Mouse (Mus musculus): ENCODE data around the gene Atg4b. TPM values are rescaled to one million over a fixed set of nuclear protein-coding genes. Genes with fewer than 3 reads are reported as not detected.

Gene Atg4b
- polyA plus RNA-seq, 1 experiment from 2014 or later = 51.6 TPM

DNA sequence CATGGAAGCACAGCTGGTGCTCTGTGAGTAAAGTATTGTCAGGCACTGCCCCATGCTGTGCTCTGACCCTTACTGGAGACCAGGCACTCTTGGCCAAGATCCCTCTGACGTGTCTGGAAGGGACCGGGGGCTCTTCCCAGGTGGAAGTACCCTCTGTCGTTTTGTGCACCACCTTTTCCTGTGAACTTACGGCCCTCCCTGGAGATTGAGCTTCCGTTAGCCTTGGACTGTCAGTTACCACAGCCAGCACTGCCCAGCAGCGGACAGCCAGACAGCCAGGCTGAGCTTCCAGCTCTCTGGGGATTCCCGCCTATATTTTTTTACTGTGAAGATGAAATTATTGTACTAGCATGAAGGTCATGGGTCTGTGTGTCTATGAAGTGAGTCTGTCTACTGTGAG, 67.4 kb downstream of the Atg4b start:
- no peak for TF ChIP-seq EP300 (IDR thresholded peaks at IDR 0.05; ENCODE audit: low read depth)
- no peak for TF ChIP-seq CTCF (IDR thresholded peaks at IDR 0.05; ENCODE audit: low read depth)
- H3K9ac ChIP-seq (replicated peaks) = no peak overlapping the region
- H3K9me3 ChIP-seq (ENCODE audit: low read length) = no peaks in the 10 kb centered on the region
- H3K27ac ChIP-seq (ENCODE audit: low read depth) = peak overlapping the region; percentile 63
- H3K4me3 ChIP-seq (ENCODE audit: low read depth, low read length) = no peak overlapping the region
- WGBS (ENCODE audit: insufficient replicate concordance) = 86% methylated on average over 7 of the region's 7 CpGs
- no peak overlapping the region for H3K4me2 ChIP-seq (ENCODE audit: low read depth, low read length)
- no peaks in the 10 kb centered on the region for H3K27me3 ChIP-seq (ENCODE audit: insufficient read depth, low read length)
- H3K36me3 ChIP-seq (replicated peaks; ENCODE audit: insufficient read depth, low read length) = peaks cover 66% of the 10 kb centered on the region
- DNase-seq (no peak), ATAC-seq (no peak)
- H3K4me1 ChIP-seq (ENCODE audit: insufficient read depth) = no peaks in the 10 kb centered on the region; the same call in 1 of the 2 replicates

DNA sequence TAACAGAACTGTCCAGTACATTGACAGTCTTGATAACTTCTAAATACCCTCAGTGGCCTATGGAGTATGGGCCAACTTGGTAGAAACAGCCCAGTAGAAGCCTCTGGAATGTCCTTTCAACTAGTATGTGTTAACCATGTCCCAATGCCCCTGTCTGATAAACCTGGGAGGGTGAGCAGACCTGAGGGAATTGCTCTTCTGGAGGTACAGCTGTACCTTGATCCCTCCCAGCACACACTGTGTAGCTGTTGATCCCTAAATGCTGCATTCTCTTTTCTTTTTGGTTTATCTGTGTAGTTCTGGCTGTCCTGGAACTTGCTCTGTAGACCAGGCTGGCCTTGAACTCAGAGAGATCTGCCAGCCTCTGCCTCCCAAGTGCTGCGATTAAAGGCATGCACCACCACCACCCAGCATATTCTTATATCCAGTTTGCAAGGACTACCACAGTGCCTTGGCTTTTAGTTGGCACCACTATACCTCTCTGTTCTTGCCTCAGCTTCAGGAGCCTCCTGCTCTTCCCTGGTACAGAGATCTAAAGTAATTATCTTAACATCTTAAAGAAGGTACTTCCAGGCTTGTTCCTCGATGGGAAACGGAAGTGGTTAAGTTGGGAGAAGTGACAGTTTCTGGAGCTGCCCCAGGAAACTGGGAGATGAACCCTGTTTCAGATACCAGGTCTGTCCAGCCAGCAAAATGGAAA, 72.6 kb downstream of the Atg4b start:
- Histone ChIP-seq H3K9ac (replicated peaks) (peak overlapping the region; percentile 77), H3K36me3 (replicated peaks; ENCODE audit: insufficient read depth, low read length) (peaks cover 22% of the 10 kb centered on the region), H3K4me1 (ENCODE audit: insufficient read depth) (peaks cover 20% of the 10 kb centered on the region), H3K27ac (ENCODE audit: low read depth) (peak overlapping the region; percentile 99), H3K4me3 (ENCODE audit: low read depth, low read length) (no peak overlapping the region; the same call in 1 of the 2 replicates), H3K4me2 (ENCODE audit: low read depth, low read length) (peak overlapping the region; percentile 84), H3K9me3 (ENCODE audit: low read length) (no peaks in the 10 kb centered on the region), H3K27me3 (ENCODE audit: insufficient read depth, low read length) (no peaks in the 10 kb centered on the region)
- TF ChIP-seq CTCF (IDR thresholded peaks at IDR 0.05; ENCODE audit: low read depth) = no peak
- no peak for TF ChIP-seq EP300 (IDR thresholded peaks at IDR 0.05; ENCODE audit: low read depth)
- no peak for DNase-seq
- ATAC-seq = no peak
- 67% methylated on average over 3 of the region's 3 CpGs for whole genome bisulfite sequencing (ENCODE audit: insufficient replicate concordance)

DNA sequence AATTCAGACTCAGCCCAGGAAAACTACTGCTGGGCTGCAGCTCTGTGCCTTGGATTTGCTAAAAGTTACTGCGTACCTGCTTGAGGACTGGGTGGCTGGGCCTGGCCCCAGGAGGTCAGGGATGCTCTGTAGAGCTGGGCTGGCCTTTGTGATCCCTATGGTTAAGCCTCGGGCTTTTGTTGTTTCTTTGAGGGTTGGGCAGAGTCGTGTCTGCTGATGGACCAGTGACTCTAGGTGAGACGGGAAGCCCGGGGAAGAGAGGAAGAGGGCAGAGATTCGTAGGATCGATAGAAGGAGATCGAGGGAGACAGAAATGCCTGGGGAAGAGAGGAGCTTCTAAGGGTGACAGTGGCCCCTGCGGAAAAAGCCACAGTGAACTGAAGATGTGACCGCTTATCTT, 73.3 kb downstream of the Atg4b start, which contains the start of gene D2hgdh:
Gene D2hgdh, plus strand, starts transcription at position 301 of the 400 bp plus-strand sequence.
- WGBS (ENCODE audit: insufficient replicate concordance) = 11% methylated on average over 10 of the region's 10 CpGs
- Histone ChIP-seq H3K4me1 (ENCODE audit: insufficient read depth) (peaks cover 20% of the 10 kb centered on the region), H3K27me3 (ENCODE audit: insufficient read depth, low read length) (no peaks in the 10 kb centered on the region), H3K4me3 (ENCODE audit: low read depth, low read length) (peak within 1 kb of the TSS; percentile 53), H3K36me3 (replicated peaks; ENCODE audit: insufficient read depth, low read length) (peaks cover 15% of the 10 kb centered on the region), H3K9me3 (ENCODE audit: low read length) (no peaks in the 10 kb centered on the region), H3K9ac (replicated peaks) (peak within 1 kb of the TSS; percentile 77), H3K4me2 (ENCODE audit: low read depth, low read length) (peak within 1 kb of the TSS; percentile 84), H3K27ac (ENCODE audit: low read depth) (peak within 1 kb of the TSS; percentile 99)
- no peak for DNase-seq
- peak; percentile 12 for ATAC-seq
- no peak for TF ChIP-seq CTCF (IDR thresholded peaks at IDR 0.05; ENCODE audit: low read depth)
- 0 out of 2 replicates have a peak, but pooled peaks have one; percentile 1 for TF ChIP-seq EP300 (IDR thresholded peaks at IDR 0.05; ENCODE audit: low read depth)

DNA sequence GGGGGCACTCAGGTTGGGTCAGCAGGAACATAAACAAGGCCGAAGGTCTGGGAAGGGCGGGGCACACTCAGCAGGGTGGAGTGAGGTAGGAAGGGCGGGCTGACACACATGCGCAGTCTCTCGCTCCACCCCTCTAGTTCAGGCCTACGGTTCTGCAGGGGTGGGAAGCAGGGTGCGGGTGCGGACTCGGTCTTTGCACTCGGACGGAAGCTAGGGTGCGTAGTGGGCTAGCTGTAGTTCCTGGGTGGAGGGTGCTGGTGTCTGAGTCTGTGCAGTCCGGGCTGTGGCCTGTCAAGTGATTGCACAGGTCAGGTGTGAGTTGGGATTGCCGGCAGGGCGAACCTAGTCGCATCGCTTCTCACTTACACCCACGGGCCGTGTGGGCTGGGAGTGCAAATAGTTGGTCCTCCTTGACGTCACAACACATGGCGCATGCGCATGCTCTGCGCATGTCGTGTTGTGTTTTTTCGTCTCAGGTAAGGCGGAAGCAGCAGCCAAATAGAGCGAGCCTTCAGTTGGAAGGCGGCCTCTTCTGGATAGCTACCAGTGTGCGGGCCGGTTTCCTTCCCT, 73.9 kb downstream of the Atg4b start:
- H3K27ac ChIP-seq (ENCODE audit: low read depth) = peak overlapping the region; percentile 99
- ATAC-seq (peak; percentile 99), DNase-seq (peak; percentile 94)
- H3K4me2 ChIP-seq (ENCODE audit: low read depth, low read length) = peak overlapping the region; percentile 84
- H3K4me1 ChIP-seq (ENCODE audit: insufficient read depth) = peaks cover 20% of the 10 kb centered on the region
- H3K27me3 ChIP-seq (ENCODE audit: insufficient read depth, low read length) = no peaks in the 10 kb centered on the region
- under 1% methylated on average over 30 of the region's 30 CpGs for WGBS (ENCODE audit: insufficient replicate concordance)
- H3K4me3 ChIP-seq (ENCODE audit: low read depth, low read length) = peak overlapping the region; percentile 53
- no peak for TF ChIP-seq EP300 (IDR thresholded peaks at IDR 0.05; ENCODE audit: low read depth)
- TF ChIP-seq CTCF (IDR thresholded peaks at IDR 0.05; ENCODE audit: low read depth) = peak; percentile 43
- peak overlapping the region; percentile 77 for H3K9ac ChIP-seq (replicated peaks)
- H3K9me3 ChIP-seq (ENCODE audit: low read length) = no peaks in the 10 kb centered on the region
- H3K36me3 ChIP-seq (replicated peaks; ENCODE audit: insufficient read depth, low read length) = peaks cover 14% of the 10 kb centered on the region

DNA sequence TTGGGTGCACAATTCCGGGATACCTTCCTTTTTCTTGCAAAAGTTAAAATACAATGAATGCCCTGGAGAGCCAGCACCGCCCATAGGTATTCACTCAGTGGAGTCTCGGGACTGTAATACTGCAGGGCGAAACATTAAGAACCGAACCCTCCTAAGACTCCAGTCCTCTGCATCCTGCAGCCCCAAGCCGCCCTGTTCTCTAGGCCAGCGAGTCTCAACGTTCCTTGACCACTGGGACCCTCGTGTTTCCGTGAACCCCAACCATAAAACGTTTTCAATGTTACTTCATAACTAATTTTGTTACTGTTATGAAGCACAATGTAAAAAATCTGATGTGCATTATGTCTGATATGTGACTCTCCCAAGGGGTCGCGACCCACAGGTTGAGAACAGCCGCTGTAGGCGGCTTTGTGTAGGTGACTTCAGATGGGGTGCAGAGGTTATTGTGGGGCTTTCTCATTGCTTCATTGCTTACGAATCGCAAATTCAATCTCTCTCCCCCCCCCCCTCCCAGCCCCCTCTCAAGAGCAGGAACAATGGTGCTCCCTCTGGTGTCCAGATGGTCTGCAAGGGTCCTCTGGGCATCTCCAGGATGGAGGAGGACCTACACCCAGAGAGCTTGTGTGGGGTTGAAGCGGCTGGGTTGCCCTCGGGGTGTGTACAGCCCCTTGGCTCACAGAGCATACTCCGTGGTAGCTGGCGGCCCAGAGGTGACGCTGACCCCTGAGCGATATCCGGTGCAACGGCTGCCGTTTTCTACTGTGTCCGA, 74.7 kb downstream of the Atg4b start:
- ATAC-seq (no peak), DNase-seq (no peak)
- Histone ChIP-seq H3K4me1 (ENCODE audit: insufficient read depth) (peaks cover 20% of the 10 kb centered on the region), H3K27me3 (ENCODE audit: insufficient read depth, low read length) (no peaks in the 10 kb centered on the region), H3K27ac (ENCODE audit: low read depth) (peak overlapping the region; percentile 99), H3K9me3 (ENCODE audit: low read length) (no peaks in the 10 kb centered on the region), H3K4me3 (ENCODE audit: low read depth, low read length) (peak overlapping the region; percentile 53), H3K4me2 (ENCODE audit: low read depth, low read length) (peak overlapping the region; percentile 84), H3K36me3 (replicated peaks; ENCODE audit: insufficient read depth, low read length) (peaks cover 7% of the 10 kb centered on the region), H3K9ac (replicated peaks) (peak overlapping the region; percentile 77)
- TF ChIP-seq EP300 (IDR thresholded peaks at IDR 0.05; ENCODE audit: low read depth) = no peak
- TF ChIP-seq CTCF (IDR thresholded peaks at IDR 0.05; ENCODE audit: low read depth) = 0 out of 2 replicates have a peak, but pooled peaks have one; percentile 19
- WGBS (ENCODE audit: insufficient replicate concordance) = 43% methylated on average over 27 of the region's 27 CpGs

DNA sequence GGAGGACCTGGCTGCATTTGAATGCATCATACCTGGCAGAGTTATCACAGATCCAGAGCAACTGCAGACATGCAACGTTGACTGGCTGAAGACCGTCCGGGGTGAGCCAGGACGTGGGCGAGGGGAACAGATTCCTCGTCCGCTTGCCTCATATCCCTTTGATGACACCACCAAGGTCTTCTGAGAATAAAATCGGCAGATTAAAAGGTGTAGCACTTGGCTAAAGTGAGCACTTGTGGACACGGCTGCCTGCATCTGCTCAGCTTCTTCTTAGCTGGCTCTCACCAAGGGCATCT, 75.2 kb downstream of the Atg4b start:
- Histone ChIP-seq H3K27me3 (ENCODE audit: insufficient read depth, low read length) (no peaks in the 10 kb centered on the region), H3K9ac (replicated peaks) (no peak overlapping the region), H3K4me2 (ENCODE audit: low read depth, low read length) (peak overlapping the region; percentile 84), H3K4me1 (ENCODE audit: insufficient read depth) (peaks cover 20% of the 10 kb centered on the region), H3K36me3 (replicated peaks; ENCODE audit: insufficient read depth, low read length) (peaks cover 2% of the 10 kb centered on the region), H3K9me3 (ENCODE audit: low read length) (no peaks in the 10 kb centered on the region), H3K4me3 (ENCODE audit: low read depth, low read length) (no peak overlapping the region), H3K27ac (ENCODE audit: low read depth) (0 out of 2 replicates have a peak overlapping the region, but pooled peaks have one; percentile 99)
- 90% methylated on average over 9 of the region's 9 CpGs for WGBS (ENCODE audit: insufficient replicate concordance)
- DNase-seq (no peak), ATAC-seq (no peak)
- no peak for TF ChIP-seq CTCF (IDR thresholded peaks at IDR 0.05; ENCODE audit: low read depth)
- no peak for TF ChIP-seq EP300 (IDR thresholded peaks at IDR 0.05; ENCODE audit: low read depth)
